Mouse (Mus musculus) midbrain, embryonic 16.5 days (tissue): Measurements from ENCODE around the gene Siglecg. TPM values are rescaled to one million over a fixed set of nuclear protein-coding genes. Genes with fewer than 3 reads are reported as not detected.
A peak's percentile ranks its signal among the peaks of the same experiment; 100 is the strongest.

Experiments used
- ATAC-seq: fragments of 200-750 bp; cut with Nextera tagmentation; 2 replicates; pipeline ENCODE4 v1.8.0; 2017; ENCODE audit warnings: moderate TSS enrichment
- H3K27ac ChIP-seq: fragments of 300-500 bp; sonication (generic); 2 replicates; pipeline ENCODE4 v1.5.1; 2014; ENCODE audit warnings: mild to moderate bottlenecking, low read length, mixed read lengths
- H3K27me3 ChIP-seq: fragments of 300-500 bp; sonication (generic); 2 replicates; pipeline ENCODE4 v1.6.1; 2014; ENCODE audit warnings: low read depth, low read length, mixed read lengths; ENCODE audit not compliant: control insufficient read depth, insufficient read depth
- H3K36me3 ChIP-seq: fragments of 300-500 bp; sonication (generic); 2 replicates; pipeline ENCODE4 v1.6.1; 2014; ENCODE audit warnings: mild to moderate bottlenecking, low read length, moderate library complexity, mixed read lengths; ENCODE audit not compliant: control insufficient read depth, insufficient read depth
- H3K4me1 ChIP-seq: fragments of 300-500 bp; sonication (generic); 2 replicates; pipeline ENCODE4 v1.6.1; 2014; ENCODE audit warnings: mild to moderate bottlenecking, low read length, mixed read lengths; ENCODE audit not compliant: control insufficient read depth, insufficient read depth
- H3K4me2 ChIP-seq: fragments of 300-500 bp; sonication (generic); 2 replicates; pipeline ENCODE4 v1.6.1; 2014; ENCODE audit warnings: mild to moderate bottlenecking, low read length, mixed read lengths
- H3K4me3 ChIP-seq: fragments of 300-500 bp; sonication (generic); 2 replicates; pipeline ENCODE4 v1.5.1; 2014; ENCODE audit warnings: low read depth, mild to moderate bottlenecking, low read length, moderate library complexity, mixed read lengths
- H3K9ac ChIP-seq: fragments of 300-500 bp; sonication (generic); 2 replicates; pipeline ENCODE4 v1.6.1; 2014; ENCODE audit warnings: low read depth, low read length, mixed read lengths
- H3K9me3 ChIP-seq: fragments of 300-500 bp; sonication (generic); replicated peaks from 2 replicates; pipeline ENCODE4 v1.6.1; 2014; ENCODE audit warnings: mild to moderate bottlenecking, low read length, mixed read lengths; ENCODE audit not compliant: control insufficient read depth, poor library complexity, severe bottlenecking
- WGBS: fragments of 180-500 bp; shearing (Covaris S2); extraction: QIAGEN DNeasy Blood & Tissue Kit; methylation state at CpG from one replicate; pipeline ENCODE4 v1.1.7; 2014; 5-methylcytosine and 5-hydroxymethylcytosine counted together
- polyA plus RNA-seq: library from polyadenylated mRNA; unstranded; fragments of >200 nt; fragmentation: Nextera tagmentation; extraction: Ambion mirVana; gene quantifications from 2 replicates; pipeline ENCODE4 v1.2.1, GENCODE M21; 2015

Gene Siglecg
- polyA plus RNA-seq, 1 experiment from 2014 or later, result not detected

- Histone ChIP-seq H3K4me2 (no peak overlapping the region), H3K27me3 (no peaks in the 10 kb centered on the region), H3K27ac (no peak overlapping the region), H3K4me3 (no peak overlapping the region), H3K4me1 (peaks cover 11% of the 10 kb centered on the region), H3K36me3 (no peaks in the 10 kb centered on the region), H3K9ac (no peak overlapping the region), H3K9me3 (no peaks in the 10 kb centered on the region)
- WGBS, result 88% methylated on average over 2 of the region's 3 CpGs
- ATAC-seq, result no peak
Measured at GRCm38 (mm10) chr7:43448246-43448645, 40.2 kb downstream of the Siglecg start.

DNA sequence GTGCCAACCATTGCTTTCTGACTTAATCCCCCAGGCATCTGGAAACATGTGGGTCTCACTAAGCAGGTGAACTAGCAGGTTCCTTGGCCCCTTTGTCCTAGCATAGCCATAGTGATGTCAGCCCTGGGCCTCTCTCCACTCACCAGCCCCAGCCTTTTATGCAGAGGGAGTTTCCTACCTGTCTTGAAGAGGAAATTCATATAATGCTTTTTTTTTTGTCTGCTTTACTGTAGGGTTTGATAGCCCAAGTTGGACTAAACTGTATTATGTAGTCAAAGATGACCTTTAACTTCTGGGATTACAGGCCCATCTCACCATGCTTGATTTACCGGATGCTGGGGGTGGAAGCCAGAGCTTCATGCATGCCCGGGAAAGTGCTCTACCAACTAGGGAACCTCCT lies 41.8 kb downstream of the Siglecg start:
- no peak overlapping the region for H3K4me3 ChIP-seq
- H3K4me2 ChIP-seq, result no peak overlapping the region
- no peak overlapping the region for H3K27ac ChIP-seq
- H3K4me1 ChIP-seq, result peaks cover 5% of the 10 kb centered on the region
- H3K36me3 ChIP-seq, result peaks cover 9% of the 10 kb centered on the region; the same call in 1 of the 2 replicates
- H3K9me3 ChIP-seq, result no peaks in the 10 kb centered on the region
- H3K27me3 ChIP-seq, result no peaks in the 10 kb centered on the region
- ATAC-seq, result no peak
- no peak overlapping the region for H3K9ac ChIP-seq
- WGBS, result 100% methylated on average over 2 of the region's 2 CpGs

GRCm38 (mm10) chr7:43451726-43452125 lies 43.7 kb downstream of the Siglecg start:
- no peaks in the 10 kb centered on the region for H3K9me3 ChIP-seq
- 95% methylated on average over 11 of the region's 11 CpGs for WGBS
- ATAC-seq, result no peak
- H3K9ac ChIP-seq, result no peak overlapping the region
- peaks cover 14% of the 10 kb centered on the region for H3K36me3 ChIP-seq
- H3K4me3 ChIP-seq, result no peak overlapping the region
- no peak overlapping the region for H3K4me2 ChIP-seq
- H3K4me1 ChIP-seq, result no peaks in the 10 kb centered on the region
- H3K27me3 ChIP-seq, result no peaks in the 10 kb centered on the region
- H3K27ac ChIP-seq, result no peak overlapping the region

DNA sequence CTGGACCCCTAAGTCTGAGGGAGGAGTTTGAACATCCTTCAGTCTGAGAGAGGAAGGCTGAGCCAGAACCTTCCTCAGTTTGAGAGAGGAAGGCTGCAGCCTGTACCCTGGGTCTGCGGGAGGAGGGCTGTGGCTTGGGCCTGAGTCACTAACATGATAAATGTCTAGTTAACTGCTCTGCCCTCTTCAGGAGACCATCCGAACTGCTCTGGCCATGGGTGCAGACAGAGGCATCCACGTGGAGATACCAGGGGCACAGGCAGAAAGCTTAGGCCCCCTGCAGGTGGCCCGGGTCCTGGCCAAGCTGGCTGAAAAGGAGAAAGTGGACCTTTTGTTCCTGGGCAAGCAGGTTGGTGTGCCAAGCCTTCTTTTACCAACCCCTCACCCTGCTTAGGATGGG lies 44.6 kb downstream of the Siglecg start:
- Histone ChIP-seq H3K9me3 (no peaks in the 10 kb centered on the region), H3K4me1 (no peaks in the 10 kb centered on the region), H3K9ac (no peak overlapping the region), H3K4me3 (no peak overlapping the region), H3K27ac (no peak overlapping the region), H3K36me3 (peaks cover 18% of the 10 kb centered on the region), H3K27me3 (no peaks in the 10 kb centered on the region), H3K4me2 (no peak overlapping the region)
- 54% methylated on average over 4 of the region's 4 CpGs for WGBS
- ATAC-seq, result no peak

- Histone ChIP-seq H3K36me3 (peaks cover 18% of the 10 kb centered on the region), H3K9ac (no peak overlapping the region), H3K4me1 (no peaks in the 10 kb centered on the region), H3K27ac (no peak overlapping the region), H3K4me2 (no peak overlapping the region), H3K27me3 (no peaks in the 10 kb centered on the region), H3K9me3 (no peaks in the 10 kb centered on the region), H3K4me3 (no peak overlapping the region)
- ATAC-seq, result no peak
- WGBS, result 90% methylated on average over 14 of the region's 14 CpGs
Measured at GRCm38 (mm10) chr7:43453599-43454355, 45.8 kb downstream of the Siglecg start.

DNA sequence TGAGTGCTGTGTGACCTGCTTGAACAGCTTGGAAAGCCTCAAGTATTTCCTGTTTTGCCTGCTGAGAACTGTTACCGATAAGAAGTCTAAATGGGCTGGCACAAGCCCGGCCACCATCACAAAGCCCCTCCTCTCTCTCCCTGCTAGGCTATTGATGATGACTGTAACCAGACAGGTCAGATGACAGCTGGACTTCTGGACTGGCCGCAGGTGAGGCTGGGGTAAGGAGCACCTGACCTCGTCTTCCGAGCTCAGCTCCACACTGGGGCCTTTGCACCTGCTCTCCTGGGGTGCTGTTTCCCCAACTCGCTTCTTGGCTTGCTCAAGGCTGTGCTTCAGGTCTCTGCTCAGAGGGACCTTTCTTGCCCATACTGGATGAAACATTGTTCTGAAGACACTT lies 46.4 kb downstream of the Siglecg start:
- Histone ChIP-seq H3K4me2 (no peak overlapping the region), H3K9me3 (no peaks in the 10 kb centered on the region), H3K36me3 (peaks cover 18% of the 10 kb centered on the region), H3K4me1 (no peaks in the 10 kb centered on the region), H3K27ac (no peak overlapping the region), H3K27me3 (no peaks in the 10 kb centered on the region), H3K4me3 (no peak overlapping the region), H3K9ac (no peak overlapping the region)
- 95% methylated on average over 6 of the region's 6 CpGs for WGBS
- ATAC-seq, result no peak

DNA sequence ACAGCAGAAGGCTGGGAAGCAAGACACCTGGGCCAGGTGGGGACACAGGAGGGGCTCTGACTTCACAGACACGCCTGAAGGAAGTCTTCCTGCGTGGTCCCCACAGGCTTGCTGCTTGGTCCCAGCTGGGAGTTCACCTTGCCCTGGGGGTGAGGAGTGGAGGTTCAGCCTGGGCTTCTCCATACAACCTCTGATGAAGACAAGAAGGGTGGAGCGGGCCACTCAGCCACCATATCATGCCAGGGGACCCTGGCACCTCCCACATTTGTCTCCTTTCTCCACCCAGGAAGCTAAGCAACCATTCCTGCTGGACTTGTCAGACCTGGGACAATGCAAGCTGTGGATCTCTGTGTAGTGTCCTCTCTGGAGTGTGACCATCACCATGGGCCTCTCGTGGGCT lies 54.8 kb downstream of the Siglecg start, which contains the start of gene Vsig10l:
Gene Vsig10l (plus strand): TSS at position 301 of the 400 bp plus-strand sequence.
- no peak within 1 kb of the TSS for H3K27ac ChIP-seq
- 70% methylated on average over 4 of the region's 4 CpGs for WGBS
- no peaks in the 10 kb centered on the region for H3K9me3 ChIP-seq
- H3K27me3 ChIP-seq, result no peaks in the 10 kb centered on the region
- no peaks in the 10 kb centered on the region for H3K36me3 ChIP-seq
- no peak within 1 kb of the TSS for H3K9ac ChIP-seq
- peaks cover 2% of the 10 kb centered on the region for H3K4me1 ChIP-seq
- H3K4me3 ChIP-seq, result no peak within 1 kb of the TSS
- ATAC-seq, result no peak
- no peak within 1 kb of the TSS for H3K4me2 ChIP-seq

GRCm38 (mm10) chr7:43463976-43464375 lies 56.0 kb downstream of the Siglecg start:
- Histone ChIP-seq H3K4me2 (no peak overlapping the region), H3K27me3 (no peaks in the 10 kb centered on the region), H3K9ac (no peak overlapping the region), H3K27ac (no peak overlapping the region), H3K4me3 (no peak overlapping the region), H3K4me1 (peaks cover 2% of the 10 kb centered on the region), H3K36me3 (no peaks in the 10 kb centered on the region), H3K9me3 (no peaks in the 10 kb centered on the region)
- no peak for ATAC-seq
- WGBS, result 80% methylated on average over 7 of the region's 7 CpGs

DNA sequence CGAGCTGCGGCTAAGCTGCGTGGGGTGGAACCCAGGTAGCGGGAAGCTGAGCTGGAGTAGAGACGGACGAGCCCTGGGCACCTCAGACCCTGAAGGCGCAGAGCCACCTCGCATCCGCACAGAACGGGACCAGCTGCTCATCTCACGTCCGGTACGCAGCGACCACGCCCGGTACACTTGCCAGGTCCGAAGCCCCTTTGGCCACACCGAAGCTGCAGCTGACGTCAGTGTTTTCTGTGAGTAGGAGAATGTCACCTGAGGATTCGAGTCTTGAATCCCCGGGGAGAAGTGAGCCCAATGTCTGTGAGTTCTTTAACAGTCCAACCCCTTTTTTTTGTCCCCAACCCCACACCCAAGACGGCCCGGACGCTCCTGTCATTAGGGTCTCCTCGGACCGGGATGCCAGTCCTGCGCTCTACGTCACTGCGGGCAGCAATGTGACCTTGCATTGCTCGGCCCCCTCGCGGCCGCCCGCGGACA lies 56.9 kb downstream of the Siglecg start:
- WGBS, result 5% methylated on average over 35 of the region's 35 CpGs
- ATAC-seq, result peak; percentile 16
- peak overlapping the region; percentile 56 for H3K4me3 ChIP-seq
- no peaks in the 10 kb centered on the region for H3K9me3 ChIP-seq
- no peaks in the 10 kb centered on the region for H3K27me3 ChIP-seq
- H3K27ac ChIP-seq, result peak overlapping the region; percentile 54; the same call in 1 of the 2 replicates
- H3K36me3 ChIP-seq, result no peaks in the 10 kb centered on the region
- peaks cover 2% of the 10 kb centered on the region for H3K4me1 ChIP-seq
- peak overlapping the region; percentile 67 for H3K9ac ChIP-seq
- H3K4me2 ChIP-seq, result peak overlapping the region; percentile 82
